Mouse (Mus musculus): ENCODE measurements around the gene Usp1. TPM values are rescaled to one million over a fixed set of nuclear protein-coding genes. Genes with fewer than 3 reads are reported as not detected.
A peak's percentile ranks its signal among the peaks of the same experiment; 100 is the strongest.
"Not testable (repeated sequence)": the region's sequence is repeated elsewhere in the genome, so short reads cannot be mapped to it uniquely, and the experiment has no call there.

Usp1 gene
- 10 to 100 TPM; 12.8 to 17.0 (median 14.8) TPM for total RNA-seq (2022)

DNA sequence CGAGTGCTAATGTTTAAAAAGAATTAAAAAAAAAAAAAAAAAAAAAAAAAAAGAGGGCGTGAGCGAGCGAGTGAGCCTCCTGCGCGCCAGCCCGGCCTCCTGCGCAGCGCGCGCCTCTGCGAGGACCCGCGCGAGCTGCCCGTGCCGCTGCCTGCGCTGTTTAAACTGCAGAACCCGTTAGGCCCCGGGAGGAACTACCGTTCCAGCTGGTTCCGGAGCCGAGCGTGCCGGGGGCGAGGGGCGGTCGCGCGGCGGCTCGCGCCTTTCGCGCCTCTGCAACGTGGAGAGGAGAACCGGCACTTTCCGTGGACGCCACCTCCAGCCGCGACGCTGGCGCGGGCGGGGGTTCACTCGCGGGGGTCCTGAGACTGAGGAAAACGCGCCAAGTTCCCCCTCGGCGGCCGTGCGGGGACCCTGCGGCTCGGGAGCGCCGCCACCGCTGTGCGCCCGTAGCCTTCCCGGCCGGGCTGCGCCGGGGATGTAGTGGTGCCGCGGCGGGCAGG, at the start of gene Usp1:
Gene Usp1, plus strand, starts transcription at position 243 of the 503 bp plus-strand sequence.
- DNase-seq (ENCODE audit: low spot score), result no peak

DNA sequence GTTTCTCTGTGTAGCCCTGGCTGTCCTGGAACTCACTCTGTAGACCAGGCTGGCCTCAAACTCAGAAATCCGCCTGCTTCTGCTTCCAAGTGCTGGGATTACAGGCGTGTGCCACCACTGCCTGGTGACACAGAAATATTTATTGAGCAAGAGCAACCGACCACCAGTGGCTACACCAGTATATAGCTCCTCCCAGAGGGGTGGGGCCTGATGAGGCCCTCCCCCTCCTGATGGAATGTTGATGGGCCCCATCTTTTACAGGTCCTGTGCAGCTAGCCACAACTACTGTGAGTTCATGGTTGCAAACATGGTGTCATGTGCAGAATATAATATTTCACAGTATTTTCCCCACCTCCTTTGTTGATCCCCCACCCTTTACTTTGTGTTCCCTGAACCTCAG, 40.9 kb upstream of the Usp1 start:
- no peak for DNase-seq (ENCODE audit: low spot score)

DNA sequence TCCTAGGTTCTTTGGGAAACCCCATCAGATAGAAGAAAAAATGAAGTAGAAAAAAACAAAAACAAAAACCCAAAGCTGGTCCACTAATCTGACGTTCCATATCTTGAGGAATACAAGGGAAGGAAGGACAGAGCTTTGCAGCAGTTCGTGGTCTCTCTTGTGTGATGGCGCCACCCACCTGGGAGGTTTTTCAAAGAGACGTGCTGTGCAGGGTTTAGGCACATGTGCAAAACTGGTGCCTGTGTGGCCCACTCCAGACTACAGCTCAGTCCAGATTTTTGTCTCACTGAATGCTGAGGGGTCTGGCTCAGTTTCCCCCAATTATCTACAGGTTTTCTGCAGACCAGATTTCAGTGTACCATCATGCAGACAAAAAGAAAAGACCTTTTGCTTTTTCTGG, 37.2 kb upstream of the Usp1 start:
- DNase-seq (ENCODE audit: low spot score), result no peak

DNA sequence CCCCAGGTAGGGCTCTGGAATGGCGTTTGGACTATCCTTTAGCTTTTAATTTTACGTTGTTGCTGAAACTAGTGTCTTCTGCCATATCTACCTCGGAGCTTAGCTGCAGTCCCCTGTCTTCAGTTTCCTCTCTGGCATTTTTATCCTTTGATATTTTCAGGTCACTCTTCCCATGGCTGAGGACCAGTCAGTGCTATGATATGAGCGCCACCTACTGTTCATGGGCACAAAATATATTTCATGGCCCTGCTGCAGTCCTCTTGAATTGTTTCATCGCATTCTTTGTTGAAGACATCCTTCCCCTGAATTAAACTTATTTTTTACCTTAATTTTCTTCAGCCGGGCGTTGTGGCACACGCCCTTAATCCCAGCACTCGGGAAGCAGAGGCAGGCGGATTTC, 36.5 kb upstream of the Usp1 start:
- peak; percentile 31 for DNase-seq (ENCODE audit: low spot score)

DNA sequence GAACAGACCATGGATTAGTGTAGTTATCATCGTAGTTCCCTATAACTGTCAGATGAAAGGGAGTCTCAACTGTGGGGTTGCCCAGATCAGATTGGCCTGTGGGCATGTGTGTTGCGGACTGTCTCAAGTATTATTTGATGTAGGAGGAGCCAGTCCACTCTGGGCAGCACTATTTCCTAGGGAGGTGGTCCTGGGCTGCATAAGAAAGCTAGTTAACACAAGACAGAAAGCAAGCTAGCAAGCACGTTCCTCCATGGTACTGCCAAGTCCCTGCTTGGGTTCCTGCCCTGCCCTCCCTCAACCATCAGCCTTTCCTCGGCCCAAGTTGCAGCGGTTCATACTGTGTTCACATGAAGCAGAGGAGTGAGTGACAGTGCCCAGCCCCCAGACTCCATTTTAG, 13.4 kb upstream of the Usp1 start:
- no peak for DNase-seq (ENCODE audit: low spot score)

DNA sequence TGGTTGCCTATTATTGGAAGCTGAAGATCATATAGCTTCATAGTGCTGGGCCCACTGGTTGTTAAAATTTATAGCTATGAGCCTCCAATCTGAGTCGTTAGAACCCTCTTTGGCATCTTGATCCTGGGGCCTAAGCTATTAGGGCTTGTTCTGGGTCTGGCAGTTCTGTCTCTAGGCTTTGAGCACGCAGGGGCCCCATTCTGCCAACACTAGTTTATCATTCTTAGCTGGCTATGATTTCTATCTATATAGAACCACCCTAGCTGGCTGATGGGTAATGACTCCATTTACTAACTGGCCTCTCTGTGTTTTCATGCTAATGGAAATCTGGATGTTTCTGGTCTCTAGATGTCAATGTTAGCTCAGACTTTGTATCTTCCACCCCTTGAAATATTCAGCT, 5.9 kb upstream of the Usp1 start:
- no peak for DNase-seq (ENCODE audit: low spot score)

DNA sequence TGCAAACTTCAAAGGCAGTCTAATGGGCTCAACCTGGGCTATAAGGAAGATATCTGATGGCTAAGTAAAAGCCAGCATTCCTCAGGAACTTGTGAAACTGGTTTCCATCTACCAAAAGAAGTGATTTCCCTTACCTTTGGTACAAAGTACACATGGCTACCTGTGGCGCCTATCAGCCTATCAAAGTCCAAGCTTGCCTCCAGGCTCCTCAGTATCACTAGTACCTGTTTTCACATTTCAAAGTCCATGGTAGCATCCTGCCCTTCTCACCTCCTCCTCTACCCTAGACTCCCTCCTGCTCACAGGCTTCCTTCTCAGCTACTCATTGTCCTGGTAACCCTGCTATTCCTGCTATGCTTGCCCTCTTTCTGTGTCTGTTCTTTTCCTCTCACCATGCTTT, 5.4 kb upstream of the Usp1 start:
- no peak for DNase-seq (ENCODE audit: low spot score)

DNA sequence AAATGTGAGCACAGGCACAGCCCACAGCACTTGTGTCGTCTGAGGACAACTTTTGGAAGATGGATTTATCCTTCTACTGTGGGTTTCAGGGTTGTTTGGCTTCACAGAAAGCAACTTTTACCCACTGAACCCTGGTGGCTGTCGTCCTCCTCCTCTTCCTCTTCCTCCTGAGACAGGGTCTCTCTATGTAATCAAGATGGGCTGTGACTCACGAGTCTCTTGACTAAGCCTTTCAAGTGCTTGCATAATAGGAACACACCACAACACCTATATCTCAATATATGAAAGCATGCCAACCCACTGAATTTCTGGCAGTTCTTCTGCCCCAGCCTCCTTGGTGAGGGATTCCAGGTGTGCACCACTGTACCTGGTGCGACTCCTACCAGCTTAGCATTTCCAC, 2.7 kb upstream of the Usp1 start:
- DNase-seq (ENCODE audit: low spot score), result no peak

DNA sequence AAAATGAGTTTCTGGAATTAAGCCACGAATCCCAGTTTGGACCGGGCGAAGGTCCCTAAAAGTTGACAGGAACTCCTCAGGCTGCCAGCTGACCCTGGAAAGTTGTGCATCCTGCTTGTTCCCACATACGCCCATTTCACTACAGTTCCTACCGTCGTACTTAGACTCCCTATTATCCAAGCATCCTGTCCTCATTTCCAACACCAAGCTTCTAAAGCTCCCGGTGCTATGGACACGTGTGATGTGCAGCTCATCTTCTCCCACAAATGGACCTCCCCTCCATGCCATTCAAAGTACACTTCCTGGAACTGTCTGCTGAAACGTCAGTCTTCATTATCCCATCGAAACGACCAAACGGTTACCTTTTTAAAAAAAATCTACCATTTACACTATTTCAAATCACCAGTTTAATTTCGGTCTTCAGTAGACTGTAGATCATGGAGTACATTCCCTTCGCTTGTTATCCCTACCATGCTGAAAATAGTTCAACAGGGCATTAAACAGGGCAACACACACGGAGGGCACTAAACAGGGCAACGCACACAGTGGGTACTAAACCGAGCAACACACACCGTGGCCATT, 1.5 kb upstream of the Usp1 start:
- peak; percentile 3 for DNase-seq (ENCODE audit: low spot score)

DNA sequence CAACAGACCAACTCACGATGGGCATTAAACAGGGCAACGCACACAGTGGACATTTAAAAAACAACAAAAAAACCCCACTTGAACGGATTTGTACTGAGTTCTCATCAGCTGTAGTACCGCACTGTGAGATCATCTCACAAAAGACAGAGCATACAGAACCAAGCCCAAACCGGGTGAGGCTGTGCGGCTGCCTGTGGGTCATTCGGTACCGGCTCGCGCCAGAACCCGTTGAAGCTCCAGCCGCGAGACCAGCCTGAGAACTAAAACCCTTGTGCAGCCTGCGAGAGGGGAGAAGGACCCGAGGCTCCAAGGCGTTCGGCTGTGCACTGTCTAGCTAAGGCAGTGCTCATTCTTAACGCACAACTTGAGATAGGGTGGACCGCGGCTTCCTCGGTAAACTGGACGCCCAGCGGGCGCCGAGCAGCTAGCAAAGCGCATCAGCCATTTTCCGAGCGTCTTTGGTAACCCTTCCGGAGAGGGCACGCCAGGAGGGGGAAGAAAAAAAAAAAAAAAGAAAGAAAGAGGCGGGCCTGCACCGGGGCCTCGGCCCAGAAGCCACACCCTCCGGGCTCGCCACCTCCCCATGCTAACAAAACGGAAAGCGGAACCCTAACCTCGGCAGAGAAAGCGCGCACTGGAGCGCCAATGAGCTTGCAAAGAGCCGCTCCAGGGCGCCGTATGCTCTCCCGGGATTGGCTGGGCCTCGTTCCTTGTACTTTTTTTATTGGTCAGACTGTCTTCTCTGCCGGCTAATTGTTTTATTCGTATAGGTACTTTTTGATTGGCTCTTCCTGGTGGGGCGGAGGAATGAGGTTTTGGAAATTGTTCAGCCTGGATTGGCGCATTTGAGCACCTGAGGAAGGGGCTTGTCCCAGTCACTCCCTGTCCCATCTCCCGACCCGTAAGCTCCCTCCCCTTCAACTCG, 705 bp upstream of the Usp1 start:
- DNase-seq (ENCODE audit: low spot score), result peak; percentile 98

DNA sequence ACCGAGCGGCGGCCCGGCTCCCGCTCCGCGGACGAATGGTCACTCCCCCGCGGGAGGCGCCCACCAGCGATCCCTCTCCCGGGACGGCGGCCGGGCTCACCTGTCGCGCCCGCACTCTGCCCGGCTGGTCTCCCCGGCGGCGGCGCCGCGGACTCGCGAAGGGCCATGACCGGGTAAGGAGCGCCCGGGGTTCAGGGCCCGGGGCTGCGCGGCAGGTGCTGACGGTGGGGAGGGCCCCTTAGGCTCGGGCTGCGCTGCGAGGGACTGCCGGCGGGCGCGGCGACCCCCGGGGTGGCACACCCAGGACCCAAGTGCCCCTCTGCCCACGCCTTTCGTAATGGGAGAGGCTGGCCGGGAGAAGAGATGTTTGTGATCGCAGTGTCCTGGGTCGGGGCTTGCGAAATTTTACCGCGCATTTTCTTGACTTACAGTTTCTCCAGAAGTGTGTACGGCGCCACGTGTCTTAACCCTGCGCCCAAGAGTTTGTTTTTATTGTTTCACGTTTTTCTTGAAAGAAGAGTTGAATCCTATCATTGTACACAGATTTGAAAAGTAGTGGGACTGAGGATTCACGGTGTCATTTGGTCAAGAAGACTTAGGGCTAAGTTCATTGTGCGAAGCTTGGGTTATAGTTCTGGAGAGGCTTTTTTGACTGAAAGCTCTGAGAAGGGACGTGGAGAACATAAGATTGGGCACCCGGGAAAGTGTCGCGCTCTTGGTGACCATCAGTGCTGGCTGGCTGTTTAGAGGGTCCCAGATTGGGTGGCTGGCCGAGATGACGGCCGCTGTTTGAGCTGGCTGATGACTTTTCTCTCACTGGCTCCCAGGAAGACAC, 678 bp downstream of the Usp1 start:
- no peak for DNase-seq (ENCODE audit: low spot score)

DNA sequence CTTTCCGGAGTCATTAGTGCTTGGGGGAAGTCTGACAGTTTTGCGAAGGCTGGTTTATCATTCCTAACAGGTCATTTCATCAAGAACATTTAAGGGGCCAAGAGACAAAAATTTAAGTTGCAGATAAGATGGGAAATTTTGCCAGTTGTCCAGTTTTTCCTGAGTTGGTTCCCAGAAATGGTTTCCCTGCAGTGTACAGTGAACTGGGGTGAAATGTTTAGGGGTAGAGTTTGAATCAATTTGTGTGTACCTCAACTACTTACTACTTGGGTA, 1.2 kb downstream of the Usp1 start:
- DNase-seq (ENCODE audit: low spot score), result no peak

DNA sequence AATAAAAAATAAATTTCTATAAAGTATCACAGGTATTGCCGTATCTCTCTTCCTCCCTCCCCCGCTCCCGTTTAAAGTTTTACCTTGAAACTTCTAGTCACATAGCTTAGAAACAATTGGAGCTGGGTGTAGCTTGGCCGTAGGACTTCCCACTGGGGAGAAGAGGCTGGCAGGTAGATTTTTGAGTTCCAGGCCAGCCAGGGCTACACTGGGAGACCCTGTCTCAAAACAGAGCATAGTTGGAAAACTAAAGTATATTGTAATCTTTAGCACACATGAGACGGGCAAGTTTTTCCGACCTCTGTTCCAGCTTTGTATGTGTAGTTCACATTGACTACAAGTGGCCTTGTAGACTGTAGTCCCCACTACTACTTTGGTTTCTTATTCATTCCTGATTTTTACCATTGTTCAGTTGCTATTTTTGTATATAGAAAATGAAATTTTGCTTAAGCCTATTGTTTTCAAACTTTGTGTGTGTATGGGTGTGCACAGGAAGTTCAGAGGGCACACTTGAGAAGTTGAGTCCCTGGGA, 1.7 kb downstream of the Usp1 start:
- DNase-seq (ENCODE audit: low spot score), result no peak

DNA sequence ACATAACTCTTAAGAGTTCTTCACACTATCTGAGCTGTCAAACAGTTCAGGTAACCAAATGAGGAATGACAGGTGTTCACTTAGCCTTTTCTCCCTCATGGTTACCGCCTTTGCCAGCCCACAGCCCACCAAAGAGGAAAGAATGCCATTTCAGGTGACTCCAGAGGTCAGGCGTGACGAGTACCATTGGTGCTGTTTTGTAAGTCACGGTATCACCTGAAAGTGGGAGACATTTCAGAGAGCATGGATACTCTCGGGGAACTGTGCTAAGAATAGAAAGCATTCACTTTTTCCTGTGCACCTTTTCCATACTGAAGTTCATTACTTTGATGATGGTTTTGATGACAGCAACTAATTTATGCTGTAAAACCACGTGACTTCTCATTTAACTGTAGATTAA, 12.4 kb downstream of the Usp1 start:
- no peak for DNase-seq (ENCODE audit: low spot score)

DNA sequence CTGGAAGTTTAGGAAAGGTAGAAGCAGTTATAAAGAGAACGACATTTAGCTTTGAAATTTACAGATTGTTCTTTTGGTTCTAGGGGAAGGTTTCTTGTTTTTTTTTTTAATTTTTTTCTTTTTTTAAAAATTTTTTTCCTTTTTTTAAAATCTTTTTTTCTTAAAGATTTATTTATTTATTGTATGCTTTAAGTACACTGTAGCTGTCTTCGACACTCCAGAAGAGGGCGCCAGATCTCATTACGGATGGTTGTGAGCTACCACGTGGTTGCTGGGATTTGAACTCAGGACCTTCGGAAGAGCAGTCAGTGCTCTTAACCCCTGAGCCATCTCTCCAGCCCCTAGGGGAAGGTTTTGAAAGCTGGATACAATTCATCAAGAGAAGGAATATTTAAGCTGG, 14.6 kb downstream of the Usp1 start:
- DNase-seq (ENCODE audit: low spot score), result not testable (repeated sequence)

DNA sequence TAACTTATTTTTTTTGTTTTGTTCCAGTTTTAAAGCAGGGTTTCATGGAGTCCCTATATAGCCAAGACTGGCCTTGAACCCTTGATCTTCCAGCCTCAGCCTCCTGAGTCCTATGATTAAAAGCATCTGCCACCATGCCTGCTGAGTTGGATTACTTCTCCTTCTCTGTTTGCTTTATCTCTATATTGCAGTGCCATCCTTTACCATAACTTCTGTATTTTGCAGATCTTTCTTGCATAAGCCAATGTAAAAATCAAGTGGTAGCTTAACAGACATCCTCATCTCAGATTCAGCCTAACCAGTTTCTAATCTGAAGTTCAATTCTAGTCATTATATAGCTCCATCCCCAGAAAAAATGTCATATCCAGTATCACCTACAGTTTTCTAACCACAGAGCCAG, 27.0 kb downstream of the Usp1 start:
- no peak for DNase-seq (ENCODE audit: low spot score)

DNA sequence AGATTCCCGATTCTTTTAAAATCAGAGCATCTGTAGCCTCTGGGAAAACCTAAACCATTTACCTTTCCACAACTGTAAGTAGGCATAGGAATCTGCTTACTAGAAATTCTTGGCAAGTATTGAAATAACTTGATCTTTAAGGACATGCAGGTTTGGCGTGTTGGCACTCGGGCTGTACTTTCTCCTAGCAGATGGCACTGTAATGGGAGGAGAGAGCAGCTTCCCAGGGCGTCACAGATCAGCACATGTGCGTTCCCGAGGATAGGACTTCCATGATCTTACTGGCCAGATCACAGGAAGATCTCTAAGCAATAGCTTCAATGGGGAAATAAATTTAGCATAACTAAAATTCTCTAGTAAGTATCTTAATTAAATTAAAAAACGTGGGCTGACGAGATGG, 32.4 kb downstream of the Usp1 start:
- no peak for DNase-seq (ENCODE audit: low spot score)

DNA sequence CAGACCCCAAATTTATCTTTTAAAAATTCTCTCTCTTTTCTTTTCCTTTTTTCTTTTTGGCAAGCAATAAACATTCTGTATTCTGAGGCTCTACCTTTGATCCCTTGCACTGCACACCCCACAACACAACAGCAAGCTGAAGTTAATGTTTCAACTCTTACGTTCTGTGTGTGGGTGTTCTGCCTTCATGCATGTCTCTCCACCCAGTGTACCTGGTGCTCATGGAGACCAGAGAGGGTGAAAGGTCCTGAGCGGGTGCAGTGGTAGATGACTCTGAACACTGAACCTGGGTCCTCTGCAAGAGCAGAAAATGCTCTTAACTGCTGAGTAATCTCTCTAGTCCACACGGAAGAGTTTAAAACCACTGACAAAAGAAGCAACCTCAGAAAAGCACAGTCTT, 36.6 kb downstream of the Usp1 start:
- no peak for DNase-seq (ENCODE audit: low spot score)

DNA sequence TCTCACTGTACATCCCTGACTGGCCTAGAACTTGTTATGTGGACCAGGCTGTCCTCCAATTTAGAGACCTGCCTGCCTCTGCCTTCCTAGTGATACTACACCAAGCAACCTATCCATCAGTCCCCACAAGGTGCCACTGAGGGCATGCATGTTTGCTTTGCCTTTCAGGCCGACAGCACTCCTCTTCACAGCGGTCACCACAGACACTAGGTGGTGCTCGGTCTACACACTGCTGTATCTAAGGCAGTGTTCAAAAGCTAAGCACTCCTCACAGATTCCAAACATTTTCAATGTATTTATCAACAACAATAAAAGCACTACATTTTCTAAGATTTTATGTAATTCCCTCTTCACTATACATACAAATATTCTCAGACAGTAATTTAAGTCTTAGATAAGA, 46.3 kb downstream of the Usp1 start:
- DNase-seq (ENCODE audit: low spot score), result no peak

DNA sequence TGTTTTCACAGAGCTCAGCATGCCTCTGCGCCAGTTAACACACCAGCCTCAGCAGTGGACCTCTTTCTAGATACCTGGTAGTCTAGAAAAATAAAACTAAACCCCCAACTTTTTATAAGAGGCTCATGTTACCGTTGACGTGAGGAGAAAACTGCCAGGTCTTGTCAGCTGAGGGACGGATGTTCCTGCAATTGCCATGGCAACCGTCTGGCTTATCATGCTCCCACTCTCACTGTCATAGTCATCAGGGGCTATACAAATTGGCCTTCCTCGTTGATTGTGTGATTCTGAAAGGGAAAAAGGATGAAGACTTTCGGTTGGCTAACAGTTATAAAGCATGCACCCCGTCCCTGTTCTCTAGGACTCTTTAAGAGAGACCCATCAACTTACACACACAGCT, 52.1 kb downstream of the Usp1 start:
- DNase-seq (ENCODE audit: low spot score), result no peak

DNA sequence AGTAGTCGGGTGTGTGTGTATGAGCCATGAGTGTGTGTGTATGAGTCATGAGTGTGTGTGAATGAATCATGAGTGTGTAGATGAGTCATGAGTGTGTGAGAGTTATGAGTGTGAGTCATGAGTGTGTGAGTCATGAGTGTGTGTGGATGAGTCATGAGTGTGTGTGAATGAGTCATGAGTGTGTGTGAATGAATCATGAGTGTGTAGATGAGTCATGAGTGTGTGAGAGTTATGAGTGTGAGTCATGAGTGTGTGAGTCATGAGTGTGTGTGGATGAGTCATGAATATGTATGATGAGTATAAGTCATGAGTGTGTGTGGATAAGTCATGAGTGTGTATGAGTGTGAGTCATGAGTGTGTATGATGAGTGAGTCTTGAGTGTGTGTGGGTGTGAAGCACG, 54.7 kb downstream of the Usp1 start:
- not testable (repeated sequence) for DNase-seq (ENCODE audit: low spot score)

DNA sequence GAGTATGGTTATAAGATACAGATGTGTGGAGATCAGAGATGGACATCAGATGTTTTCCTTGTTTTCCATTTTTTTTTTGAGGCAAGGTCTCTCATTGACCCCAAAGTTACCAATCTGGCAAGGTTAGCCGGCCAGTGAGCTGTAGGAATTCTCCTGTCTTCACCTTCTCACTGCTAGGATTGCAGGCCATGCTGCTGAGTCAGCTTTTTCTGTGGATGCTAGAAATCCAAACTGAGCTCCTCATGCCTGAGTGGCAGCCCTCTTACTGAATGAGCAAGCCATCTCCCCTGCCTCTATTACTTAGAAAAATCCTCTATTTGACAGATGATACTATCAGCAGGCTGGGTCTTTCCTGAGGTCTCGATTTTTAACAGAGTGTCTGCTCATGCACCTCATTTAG, 55.1 kb downstream of the Usp1 start:
- DNase-seq (ENCODE audit: low spot score), result no peak

All from heart, adult 8-10 months (tissue).